Mouse (Mus musculus): Measurements from ENCODE around the gene Asic1. TPM values are rescaled to one million over a fixed set of nuclear protein-coding genes. Genes with fewer than 3 reads are reported as not detected.

Asic1 gene
- polyA plus RNA-seq, 1 experiment from 2014 or later: 0.53 TPM

DNA sequence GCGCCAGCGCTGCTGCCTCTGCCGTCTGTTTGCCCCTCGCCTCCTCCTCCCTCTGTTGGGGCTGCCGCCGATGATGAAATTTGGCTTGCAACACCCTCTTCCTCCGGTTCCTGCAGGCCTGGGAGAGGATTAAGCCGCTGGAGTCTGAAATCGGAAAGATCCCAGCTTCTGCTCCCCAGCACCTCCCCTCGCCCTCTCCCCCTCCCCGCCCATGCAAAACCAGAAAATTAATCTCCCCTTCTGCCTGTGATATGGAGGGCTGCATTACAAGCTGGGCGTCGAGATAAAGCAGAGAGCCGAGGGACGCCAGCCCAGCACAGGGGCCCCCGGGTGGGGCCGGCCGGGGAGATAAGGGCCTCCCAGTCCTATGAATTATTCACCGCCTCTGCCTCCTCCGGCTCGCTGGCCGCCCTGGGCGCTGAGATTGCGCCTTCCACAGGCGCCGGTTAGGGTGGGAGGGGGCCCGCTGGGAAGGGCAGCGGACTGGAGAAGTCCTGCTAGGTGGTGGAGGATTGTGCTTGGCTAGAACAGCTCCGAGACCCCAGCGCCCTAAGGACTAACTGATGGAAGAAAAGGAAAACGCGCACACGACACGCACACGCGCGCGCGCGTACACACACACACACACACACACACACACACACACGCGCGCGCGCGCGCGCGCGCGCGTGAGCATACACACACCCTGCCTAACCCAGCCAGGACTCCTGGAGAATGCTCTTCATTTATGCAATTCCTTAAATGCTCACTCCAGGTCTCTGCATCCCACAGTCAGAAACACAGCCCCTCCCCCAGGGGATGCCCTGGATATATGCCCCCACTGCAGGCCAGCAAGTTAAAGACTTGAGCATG lies 5.3 kb upstream of the Asic1 start:
- Histone ChIP-seq H3K9me3 (replicated peaks) (no peaks in the 10 kb centered on the region), H3K9ac (peak overlapping the region; percentile 41)
- peak; percentile 97 for ATAC-seq (ENCODE audit: low read depth)

GRCm38 (mm10) chr15:99667544-99667943 lies 2.6 kb upstream of the Asic1 start:
- Histone ChIP-seq H3K9ac (no peak overlapping the region), H3K4me3 (replicated peaks) (no peak overlapping the region), H3K4me2 (no peak overlapping the region), H3K27ac (no peak overlapping the region), H3K36me3 (no peaks in the 10 kb centered on the region), H3K9me3 (replicated peaks) (no peaks in the 10 kb centered on the region), H3K4me1 (replicated peaks) (peaks cover 44% of the 10 kb centered on the region), H3K27me3 (peaks cover 92% of the 10 kb centered on the region)
- no peak for ATAC-seq (ENCODE audit: low read depth)
- WGBS (ENCODE audit: insufficient replicate concordance): 90% methylated on average over 2 of the region's 2 CpGs
- DNase-seq: no peak

More for the DNA sequence above, 5.3 kb upstream of the Asic1 start:
- no peaks in the 10 kb centered on the region for H3K36me3 ChIP-seq
- H3K27ac ChIP-seq: peak overlapping the region; percentile 43
- peaks cover 92% of the 10 kb centered on the region for H3K27me3 ChIP-seq
- H3K4me1 ChIP-seq (replicated peaks): peaks cover 52% of the 10 kb centered on the region
- under 1% methylated on average over 49 of the region's 52 CpGs for WGBS (ENCODE audit: insufficient replicate concordance)
- peak; percentile 86 for DNase-seq
- H3K4me2 ChIP-seq: peak overlapping the region; percentile 71
- H3K4me3 ChIP-seq (replicated peaks): peak overlapping the region; percentile 46

GRCm38 (mm10) chr15:99668881-99669280 lies 1.3 kb upstream of the Asic1 start:
- Histone ChIP-seq H3K4me3 (replicated peaks) (no peak overlapping the region), H3K9ac (no peak overlapping the region), H3K4me2 (no peak overlapping the region), H3K9me3 (replicated peaks) (no peaks in the 10 kb centered on the region), H3K27me3 (peaks cover 95% of the 10 kb centered on the region), H3K4me1 (replicated peaks) (peaks cover 33% of the 10 kb centered on the region), H3K36me3 (no peaks in the 10 kb centered on the region), H3K27ac (no peak overlapping the region)
- DNase-seq (peak; percentile 32), ATAC-seq (ENCODE audit: low read depth) (no peak)
- 4% methylated on average over 12 of the region's 12 CpGs for WGBS (ENCODE audit: insufficient replicate concordance)

DNA sequence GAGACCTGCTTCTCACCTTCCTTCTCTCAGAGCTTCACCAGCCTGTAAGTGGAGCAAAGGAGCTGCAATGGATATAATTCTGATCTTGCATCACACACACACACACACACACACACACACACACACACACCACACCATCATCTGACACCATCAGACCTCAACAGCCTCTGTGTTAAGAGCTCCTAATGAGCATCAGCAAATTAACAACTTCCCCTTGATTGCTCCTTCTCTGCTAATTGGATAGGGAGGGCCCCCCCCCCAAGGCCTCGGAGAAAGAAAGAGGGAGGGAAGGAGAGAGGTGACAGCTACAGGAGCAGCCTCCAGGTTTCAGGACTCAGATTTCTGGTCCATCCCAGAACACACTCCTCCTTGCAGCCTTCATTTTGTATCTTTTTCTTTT lies 776 bp upstream of the Asic1 start:
- ATAC-seq (ENCODE audit: low read depth): no peak
- no peak overlapping the region for H3K27ac ChIP-seq
- H3K4me1 ChIP-seq (replicated peaks): peaks cover 27% of the 10 kb centered on the region
- H3K4me2 ChIP-seq: no peak overlapping the region
- H3K36me3 ChIP-seq: no peaks in the 10 kb centered on the region
- 0% methylated on average over 1 of the region's 1 CpGs for WGBS (ENCODE audit: insufficient replicate concordance)
- H3K9ac ChIP-seq: no peak overlapping the region
- DNase-seq: no peak
- peaks cover 97% of the 10 kb centered on the region for H3K27me3 ChIP-seq
- H3K4me3 ChIP-seq (replicated peaks): no peak overlapping the region
- no peaks in the 10 kb centered on the region for H3K9me3 ChIP-seq (replicated peaks)

GRCm38 (mm10) chr15:99670964-99671670 lies 949 bp downstream of the Asic1 start:
- Histone ChIP-seq H3K4me2 (peak overlapping the region; percentile 59), H3K27me3 (peaks cover 99% of the 10 kb centered on the region), H3K9ac (no peak overlapping the region), H3K4me3 (replicated peaks) (peak overlapping the region; percentile 45), H3K4me1 (replicated peaks) (peaks cover 11% of the 10 kb centered on the region), H3K9me3 (replicated peaks) (no peaks in the 10 kb centered on the region), H3K36me3 (no peaks in the 10 kb centered on the region), H3K27ac (no peak overlapping the region)
- 12% methylated on average over 9 of the region's 17 CpGs for WGBS (ENCODE audit: insufficient replicate concordance)
- no peak for DNase-seq
- ATAC-seq (ENCODE audit: low read depth): no peak

DNA sequence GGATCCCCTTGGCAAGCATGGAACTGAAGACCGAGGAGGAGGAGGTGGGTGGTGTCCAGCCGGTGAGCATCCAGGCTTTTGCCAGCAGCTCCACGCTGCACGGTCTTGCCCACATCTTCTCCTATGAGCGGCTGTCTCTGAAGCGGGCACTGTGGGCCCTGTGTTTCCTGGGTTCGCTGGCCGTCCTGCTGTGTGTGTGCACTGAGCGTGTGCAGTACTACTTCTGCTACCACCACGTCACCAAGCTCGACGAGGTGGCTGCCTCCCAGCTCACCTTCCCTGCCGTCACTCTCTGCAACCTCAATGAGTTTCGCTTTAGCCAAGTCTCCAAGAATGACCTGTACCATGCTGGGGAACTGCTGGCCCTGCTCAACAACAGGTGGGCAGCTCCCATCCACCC lies 1.6 kb downstream of the Asic1 start:
- Histone ChIP-seq H3K4me1 (replicated peaks) (peaks cover 7% of the 10 kb centered on the region; the same call in 1 of the 2 replicates), H3K36me3 (no peaks in the 10 kb centered on the region), H3K4me2 (no peak overlapping the region), H3K9ac (no peak overlapping the region), H3K27me3 (peaks cover 99% of the 10 kb centered on the region), H3K4me3 (replicated peaks) (no peak overlapping the region), H3K9me3 (replicated peaks) (no peaks in the 10 kb centered on the region), H3K27ac (no peak overlapping the region)
- DNase-seq: no peak
- 65% methylated on average over 14 of the region's 14 CpGs for WGBS (ENCODE audit: insufficient replicate concordance)
- no peak for ATAC-seq (ENCODE audit: low read depth)

DNA sequence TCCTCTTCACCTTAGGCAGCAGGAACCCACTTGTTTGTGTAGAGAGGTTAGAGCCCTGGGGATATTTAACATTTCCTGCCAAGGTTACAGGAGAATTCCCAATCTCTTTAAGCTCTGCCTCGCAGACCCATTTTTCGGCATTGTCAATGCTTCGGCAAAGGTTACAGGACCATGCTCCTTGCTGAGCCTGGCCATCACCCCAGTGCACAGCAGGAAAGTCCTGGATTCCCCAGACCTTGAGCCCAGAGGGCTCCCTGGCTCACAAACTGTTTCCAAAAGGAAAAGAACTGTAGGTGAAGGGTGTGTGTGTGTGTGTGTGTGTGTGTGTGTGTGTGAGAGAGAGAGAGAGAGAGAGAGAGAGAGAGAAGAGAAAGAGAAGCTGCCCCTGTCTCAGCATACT lies 4.7 kb downstream of the Asic1 start:
- no peak for DNase-seq

DNA sequence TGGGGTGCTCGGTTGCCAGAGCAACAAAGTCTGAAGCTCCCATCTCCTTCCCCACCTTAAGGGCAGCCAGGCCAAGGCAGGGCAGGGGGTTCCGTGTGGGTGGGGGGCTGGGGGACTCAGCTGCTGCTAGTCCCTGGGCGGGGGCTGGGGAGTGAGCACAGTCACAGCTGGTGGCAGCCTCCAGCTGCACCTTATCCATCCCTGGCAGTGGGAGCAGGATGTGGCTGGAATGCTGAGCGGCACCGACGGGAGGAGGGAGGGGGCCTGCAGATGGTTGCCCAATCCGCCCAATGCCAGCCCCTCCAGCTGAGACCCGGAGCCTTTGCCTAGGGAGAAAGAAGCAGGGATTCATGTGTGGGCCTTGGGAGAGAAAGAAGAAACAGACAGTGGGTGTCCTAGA lies 6.9 kb downstream of the Asic1 start:
- no peak overlapping the region for H3K27ac ChIP-seq
- peaks cover 6% of the 10 kb centered on the region for H3K4me1 ChIP-seq (replicated peaks)
- DNase-seq (no peak), ATAC-seq (ENCODE audit: low read depth) (no peak)
- 55% methylated on average over 8 of the region's 8 CpGs for WGBS (ENCODE audit: insufficient replicate concordance)
- no peak overlapping the region for H3K9ac ChIP-seq
- H3K4me2 ChIP-seq: no peak overlapping the region
- H3K4me3 ChIP-seq (replicated peaks): no peak overlapping the region
- no peaks in the 10 kb centered on the region for H3K9me3 ChIP-seq (replicated peaks)
- H3K27me3 ChIP-seq: peaks cover 84% of the 10 kb centered on the region
- H3K36me3 ChIP-seq: no peaks in the 10 kb centered on the region

More for the DNA sequence above, 4.7 kb downstream of the Asic1 start:
- Histone ChIP-seq H3K9me3 (replicated peaks) (no peaks in the 10 kb centered on the region), H3K4me1 (replicated peaks) (peaks cover 10% of the 10 kb centered on the region), H3K27ac (no peak overlapping the region), H3K4me3 (replicated peaks) (no peak overlapping the region), H3K9ac (no peak overlapping the region), H3K4me2 (no peak overlapping the region), H3K36me3 (no peaks in the 10 kb centered on the region), H3K27me3 (peaks cover 94% of the 10 kb centered on the region)
- ATAC-seq (ENCODE audit: low read depth): no peak
- 61% methylated on average over 3 of the region's 3 CpGs for WGBS (ENCODE audit: insufficient replicate concordance)

DNA sequence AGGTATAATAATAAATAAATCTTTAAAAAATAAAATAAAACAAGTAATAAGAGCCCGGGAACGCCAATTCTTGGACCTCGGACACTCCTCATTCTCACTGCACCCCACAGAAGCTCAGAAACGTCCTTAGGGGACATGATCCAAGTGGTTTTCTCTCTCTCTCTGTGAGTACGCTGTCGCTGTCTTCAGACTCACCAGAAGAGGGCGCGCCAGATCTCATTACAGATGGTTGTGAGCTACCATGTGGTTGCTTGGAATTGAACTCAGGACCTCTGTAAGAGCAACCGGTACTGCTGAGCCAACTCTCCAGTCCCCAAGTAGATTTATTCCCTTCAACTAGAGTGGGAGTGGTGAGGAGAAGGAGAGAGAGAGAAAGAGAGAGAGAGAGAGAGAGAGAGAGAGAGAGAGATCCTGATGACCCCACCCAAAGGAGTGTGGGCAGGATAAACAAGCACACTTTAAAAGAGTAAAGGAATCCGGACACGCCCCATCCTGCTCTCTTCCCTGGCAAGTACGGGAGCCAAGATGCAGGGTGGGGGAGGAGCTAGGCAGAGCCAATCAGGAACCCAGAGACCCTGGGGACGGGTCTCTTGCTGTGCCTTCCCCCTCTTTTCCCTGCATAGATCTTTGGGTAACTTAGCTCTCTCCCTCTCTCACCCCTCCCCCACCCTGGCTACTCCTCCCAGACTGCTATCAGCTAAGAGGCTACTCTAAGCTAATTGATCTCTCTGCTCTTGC lies 8.1 kb downstream of the Asic1 start:
- Histone ChIP-seq H3K36me3 (no peaks in the 10 kb centered on the region), H3K27me3 (peaks cover 72% of the 10 kb centered on the region), H3K27ac (no peak overlapping the region), H3K4me2 (no peak overlapping the region), H3K9ac (no peak overlapping the region), H3K4me1 (replicated peaks) (peaks cover 6% of the 10 kb centered on the region), H3K4me3 (replicated peaks) (no peak overlapping the region), H3K9me3 (replicated peaks) (no peaks in the 10 kb centered on the region)
- whole genome bisulfite sequencing (ENCODE audit: insufficient replicate concordance): 11% methylated on average over 13 of the region's 13 CpGs
- ATAC-seq (ENCODE audit: low read depth) (no peak), DNase-seq (no peak)

- 63% methylated on average over 7 of the region's 7 CpGs for WGBS (ENCODE audit: insufficient replicate concordance)
Observed at GRCm38 (mm10) chr15:99679008-99679407, 8.8 kb downstream of the Asic1 start.

GRCm38 (mm10) chr15:99682880-99683279 lies 12.7 kb downstream of the Asic1 start:
- no peaks in the 10 kb centered on the region for H3K36me3 ChIP-seq
- peaks cover 6% of the 10 kb centered on the region for H3K4me1 ChIP-seq (replicated peaks)
- no peak overlapping the region for H3K4me3 ChIP-seq (replicated peaks)
- WGBS (ENCODE audit: insufficient replicate concordance): 74% methylated on average over 7 of the region's 7 CpGs
- no peak for ATAC-seq (ENCODE audit: low read depth)
- DNase-seq: no peak
- no peak overlapping the region for H3K4me2 ChIP-seq
- no peaks in the 10 kb centered on the region for H3K9me3 ChIP-seq (replicated peaks)
- no peak overlapping the region for H3K9ac ChIP-seq
- H3K27me3 ChIP-seq: peaks cover 38% of the 10 kb centered on the region
- H3K27ac ChIP-seq: no peak overlapping the region

More at GRCm38 (mm10) chr15:99679008-99679407, 8.8 kb downstream of the Asic1 start:
- Histone ChIP-seq H3K4me3 (replicated peaks) (no peak overlapping the region), H3K9me3 (replicated peaks) (no peaks in the 10 kb centered on the region), H3K4me1 (replicated peaks) (peaks cover 6% of the 10 kb centered on the region), H3K27ac (no peak overlapping the region), H3K9ac (no peak overlapping the region), H3K36me3 (no peaks in the 10 kb centered on the region), H3K27me3 (peaks cover 65% of the 10 kb centered on the region), H3K4me2 (no peak overlapping the region)
- no peak for DNase-seq
- no peak for ATAC-seq (ENCODE audit: low read depth)

Data from liver, embryonic 13.5 days (tissue).